Mouse (Mus musculus): ENCODE results near the gene Sf3a1. TPM values are rescaled to one million over a fixed set of nuclear protein-coding genes. Genes with fewer than 3 reads are reported as not detected.
A peak's percentile ranks its signal among the peaks of the same experiment; 100 is the strongest.

Sf3a1 gene
- polyA plus RNA-seq, 1 experiment from 2014 or later: 43.1 TPM

DNA sequence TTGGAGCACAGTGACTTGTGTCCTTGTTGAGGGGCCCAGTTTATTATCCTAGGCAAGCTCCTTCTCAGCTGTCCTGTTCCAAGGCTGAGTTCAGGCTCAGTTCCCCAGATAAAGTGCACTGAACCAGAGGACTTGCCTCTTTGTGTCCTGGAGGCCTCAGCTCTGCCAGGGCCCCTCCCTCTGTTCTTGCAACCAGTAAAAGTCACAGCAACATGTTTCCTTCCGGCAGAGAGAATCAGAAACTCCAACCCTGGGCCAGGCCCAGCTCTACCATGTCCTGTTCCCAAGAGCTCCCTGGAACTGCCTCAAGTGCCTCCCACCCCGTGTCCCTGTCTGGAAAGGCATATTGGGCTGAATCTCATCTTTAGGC is 43.5 kb downstream of the Sf3a1 start:
- Histone ChIP-seq H3K4me1 (replicated peaks) (peaks cover 30% of the 10 kb centered on the region), H3K36me3 (peaks cover 28% of the 10 kb centered on the region; the same call in 1 of the 2 replicates), H3K27ac (ENCODE audit: poor library complexity, severe bottlenecking) (peak overlapping the region; percentile 69), H3K9ac (no peak overlapping the region), H3K4me2 (no peak overlapping the region), H3K9me3 (replicated peaks) (no peaks in the 10 kb centered on the region), H3K4me3 (no peak overlapping the region), H3K27me3 (replicated peaks) (no peaks in the 10 kb centered on the region)
- 39% methylated on average over 2 of the region's 2 CpGs for WGBS
- ATAC-seq (ENCODE audit: insufficient number of reproducible peaks, low FRiP score): peak; percentile 72; the same call in 1 of the 2 replicates

- H3K4me2 ChIP-seq: no peak overlapping the region
- H3K4me1 ChIP-seq (replicated peaks): peaks cover 30% of the 10 kb centered on the region
- ATAC-seq (ENCODE audit: insufficient number of reproducible peaks, low FRiP score): no peak
- WGBS: 78% methylated on average over 5 of the region's 5 CpGs
- no peaks in the 10 kb centered on the region for H3K27me3 ChIP-seq (replicated peaks)
- H3K27ac ChIP-seq (ENCODE audit: poor library complexity, severe bottlenecking): no peak overlapping the region
- peaks cover 37% of the 10 kb centered on the region for H3K36me3 ChIP-seq
- no peaks in the 10 kb centered on the region for H3K9me3 ChIP-seq (replicated peaks)
- H3K4me3 ChIP-seq: no peak overlapping the region
- H3K9ac ChIP-seq: no peak overlapping the region
These were observed 45.0 kb downstream of the Sf3a1 start for GRCm38 (mm10) chr11:4205097-4205655.

GRCm38 (mm10) chr11:4205951-4206350 is 45.8 kb downstream of the Sf3a1 start:
- peaks cover 44% of the 10 kb centered on the region for H3K36me3 ChIP-seq
- ATAC-seq (ENCODE audit: insufficient number of reproducible peaks, low FRiP score): no peak
- WGBS: 84% methylated on average over 7 of the region's 7 CpGs

GRCm38 (mm10) chr11:4206563-4206962 is 46.4 kb downstream of the Sf3a1 start:
- H3K4me2 ChIP-seq: no peak overlapping the region
- no peak overlapping the region for H3K27ac ChIP-seq (ENCODE audit: poor library complexity, severe bottlenecking)
- H3K4me1 ChIP-seq (replicated peaks): peaks cover 30% of the 10 kb centered on the region
- WGBS: 42% methylated on average over 6 of the region's 6 CpGs
- H3K4me3 ChIP-seq: no peak overlapping the region
- no peaks in the 10 kb centered on the region for H3K9me3 ChIP-seq (replicated peaks)
- H3K27me3 ChIP-seq (replicated peaks): no peaks in the 10 kb centered on the region
- H3K36me3 ChIP-seq: peaks cover 47% of the 10 kb centered on the region
- no peak overlapping the region for H3K9ac ChIP-seq
- no peak for ATAC-seq (ENCODE audit: insufficient number of reproducible peaks, low FRiP score)

More at GRCm38 (mm10) chr11:4205951-4206350, 45.8 kb downstream of the Sf3a1 start:
- Histone ChIP-seq H3K4me1 (replicated peaks) (peaks cover 30% of the 10 kb centered on the region), H3K9me3 (replicated peaks) (no peaks in the 10 kb centered on the region), H3K27ac (ENCODE audit: poor library complexity, severe bottlenecking) (no peak overlapping the region), H3K4me2 (no peak overlapping the region), H3K27me3 (replicated peaks) (no peaks in the 10 kb centered on the region), H3K4me3 (no peak overlapping the region), H3K9ac (no peak overlapping the region)

GRCm38 (mm10) chr11:4207655-4208054 is 47.5 kb downstream of the Sf3a1 start:
- H3K4me2 ChIP-seq: no peak overlapping the region
- 84% methylated on average over 9 of the region's 9 CpGs for WGBS
- H3K36me3 ChIP-seq: peaks cover 56% of the 10 kb centered on the region
- no peak for ATAC-seq (ENCODE audit: insufficient number of reproducible peaks, low FRiP score)
- no peaks in the 10 kb centered on the region for H3K27me3 ChIP-seq (replicated peaks)
- peaks cover 25% of the 10 kb centered on the region for H3K4me1 ChIP-seq (replicated peaks)
- no peak overlapping the region for H3K9ac ChIP-seq
- no peak overlapping the region for H3K27ac ChIP-seq (ENCODE audit: poor library complexity, severe bottlenecking)
- H3K9me3 ChIP-seq (replicated peaks): no peaks in the 10 kb centered on the region
- H3K4me3 ChIP-seq: no peak overlapping the region

GRCm38 (mm10) chr11:4209556-4209955 is 49.4 kb downstream of the Sf3a1 start:
- H3K4me3 ChIP-seq: no peak overlapping the region
- 71% methylated on average over 5 of the region's 5 CpGs for WGBS
- no peak for ATAC-seq (ENCODE audit: insufficient number of reproducible peaks, low FRiP score)
- no peak overlapping the region for H3K4me2 ChIP-seq
- H3K9ac ChIP-seq: no peak overlapping the region
- no peak overlapping the region for H3K27ac ChIP-seq (ENCODE audit: poor library complexity, severe bottlenecking)
- peaks cover 75% of the 10 kb centered on the region for H3K36me3 ChIP-seq
- no peaks in the 10 kb centered on the region for H3K9me3 ChIP-seq (replicated peaks)
- peaks cover 14% of the 10 kb centered on the region; the same call in 1 of the 2 replicates for H3K4me1 ChIP-seq (replicated peaks)
- no peaks in the 10 kb centered on the region for H3K27me3 ChIP-seq (replicated peaks)

DNA sequence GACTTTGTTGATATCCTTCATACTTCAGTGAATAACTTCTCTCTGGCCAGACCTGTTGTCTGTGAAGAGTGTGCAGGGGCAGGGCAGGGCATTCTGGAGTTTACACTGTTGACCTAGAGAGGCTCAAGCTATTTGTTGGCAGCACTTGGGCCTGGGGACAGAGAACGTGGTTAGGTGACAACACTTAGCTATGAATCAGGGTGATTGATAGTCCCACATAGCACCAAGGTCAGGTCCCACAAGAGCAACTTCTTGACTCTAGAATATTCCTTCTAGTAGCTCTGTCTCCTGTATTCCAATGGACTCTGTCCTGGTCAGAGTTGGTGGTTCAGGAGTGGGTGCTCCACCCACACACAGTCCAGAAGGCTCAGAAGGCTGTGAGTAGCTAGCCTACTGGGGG is 50.6 kb downstream of the Sf3a1 start:
- WGBS: 69% methylated on average over 1 of the region's 1 CpGs
- H3K4me3 ChIP-seq: no peak overlapping the region
- no peak overlapping the region for H3K27ac ChIP-seq (ENCODE audit: poor library complexity, severe bottlenecking)
- H3K9ac ChIP-seq: no peak overlapping the region
- no peaks in the 10 kb centered on the region for H3K9me3 ChIP-seq (replicated peaks)
- H3K4me2 ChIP-seq: no peak overlapping the region
- peaks cover 76% of the 10 kb centered on the region for H3K36me3 ChIP-seq
- H3K27me3 ChIP-seq (replicated peaks): no peaks in the 10 kb centered on the region
- no peak for ATAC-seq (ENCODE audit: insufficient number of reproducible peaks, low FRiP score)
- peaks cover 9% of the 10 kb centered on the region for H3K4me1 ChIP-seq (replicated peaks)

- 75% methylated on average over 10 of the region's 10 CpGs for WGBS
- Histone ChIP-seq H3K4me1 (replicated peaks) (peaks cover 10% of the 10 kb centered on the region), H3K4me2 (no peak overlapping the region), H3K4me3 (no peak overlapping the region), H3K9ac (no peak overlapping the region), H3K27me3 (replicated peaks) (no peaks in the 10 kb centered on the region), H3K27ac (ENCODE audit: poor library complexity, severe bottlenecking) (no peak overlapping the region), H3K9me3 (replicated peaks) (no peaks in the 10 kb centered on the region), H3K36me3 (peaks cover 57% of the 10 kb centered on the region)
- no peak for ATAC-seq (ENCODE audit: insufficient number of reproducible peaks, low FRiP score)
These were observed 53.0 kb downstream of the Sf3a1 start for GRCm38 (mm10) chr11:4213107-4213506.

GRCm38 (mm10) chr11:4214572-4214971 is 54.4 kb downstream of the Sf3a1 start:
- Histone ChIP-seq H3K36me3 (peaks cover 50% of the 10 kb centered on the region), H3K27me3 (replicated peaks) (no peaks in the 10 kb centered on the region), H3K27ac (ENCODE audit: poor library complexity, severe bottlenecking) (no peak overlapping the region), H3K9me3 (replicated peaks) (no peaks in the 10 kb centered on the region), H3K9ac (no peak overlapping the region), H3K4me2 (no peak overlapping the region), H3K4me3 (no peak overlapping the region), H3K4me1 (replicated peaks) (peaks cover 15% of the 10 kb centered on the region)
- ATAC-seq (ENCODE audit: insufficient number of reproducible peaks, low FRiP score): no peak
- 95% methylated on average over 14 of the region's 14 CpGs for WGBS

- 75% methylated on average over 10 of the region's 10 CpGs for WGBS
- Histone ChIP-seq H3K4me2 (no peak overlapping the region), H3K4me3 (no peak overlapping the region), H3K9me3 (replicated peaks) (no peaks in the 10 kb centered on the region), H3K27me3 (replicated peaks) (no peaks in the 10 kb centered on the region), H3K36me3 (peaks cover 45% of the 10 kb centered on the region), H3K4me1 (replicated peaks) (peaks cover 15% of the 10 kb centered on the region), H3K27ac (ENCODE audit: poor library complexity, severe bottlenecking) (no peak overlapping the region), H3K9ac (no peak overlapping the region)
- ATAC-seq (ENCODE audit: insufficient number of reproducible peaks, low FRiP score): no peak
These were observed 54.9 kb downstream of the Sf3a1 start for GRCm38 (mm10) chr11:4215061-4215460.

DNA sequence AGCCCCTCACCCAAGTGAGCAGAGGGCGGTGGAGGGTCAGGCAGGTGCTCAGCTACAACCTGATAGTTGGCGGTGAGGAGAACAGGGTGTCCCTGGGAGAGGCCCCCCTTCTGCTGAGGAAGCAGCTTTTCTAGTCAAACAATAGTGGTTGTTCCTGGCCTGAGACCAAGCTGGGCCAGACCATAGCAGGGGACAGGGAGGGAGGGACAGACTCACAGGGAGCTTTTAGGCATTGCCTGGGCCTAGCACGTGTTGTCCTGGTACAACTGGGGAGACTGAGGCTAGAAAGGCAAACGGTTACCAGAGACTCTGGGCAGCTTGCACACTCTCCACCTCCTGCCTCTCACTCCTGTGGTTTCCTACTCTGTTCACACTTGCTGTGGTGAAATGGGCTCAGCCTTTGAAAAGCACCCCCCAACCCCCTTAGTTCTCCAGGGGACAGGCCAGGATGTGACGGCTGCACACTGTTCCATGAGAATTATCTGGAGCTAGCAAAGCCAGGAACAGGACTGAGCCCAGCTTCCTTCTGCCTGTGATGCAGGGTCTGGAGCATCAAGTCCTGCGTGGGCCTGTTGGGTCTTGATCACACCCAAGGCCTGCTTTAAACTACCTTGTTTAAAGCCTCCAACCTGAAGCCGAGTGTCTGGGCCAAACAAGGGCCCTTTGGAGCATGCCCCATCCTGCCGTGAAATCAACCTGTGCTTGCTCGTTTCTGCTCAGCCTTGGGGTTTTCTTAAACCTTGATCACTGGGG is 56.3 kb downstream of the Sf3a1 start:
- Histone ChIP-seq H3K27ac (ENCODE audit: poor library complexity, severe bottlenecking) (peak overlapping the region; percentile 55), H3K4me2 (no peak overlapping the region), H3K4me1 (replicated peaks) (peaks cover 15% of the 10 kb centered on the region), H3K36me3 (peaks cover 36% of the 10 kb centered on the region), H3K4me3 (no peak overlapping the region), H3K27me3 (replicated peaks) (peaks cover 8% of the 10 kb centered on the region; the same call in 1 of the 2 replicates), H3K9ac (0 out of 2 replicates have a peak overlapping the region, but pooled peaks have one; percentile 8), H3K9me3 (replicated peaks) (no peaks in the 10 kb centered on the region)
- peak; percentile 47 for ATAC-seq (ENCODE audit: insufficient number of reproducible peaks, low FRiP score)
- 73% methylated on average over 9 of the region's 9 CpGs for WGBS
